Mouse (Mus musculus) NIH3T3 (cell line): ENCODE results near the gene Grpel1.

Experiments used
- DNase-seq: peaks from one replicate; pipeline ENCODE4 v3.0.0-alpha.2; 2012; ENCODE audit warnings: low read depth

Gene Grpel1

DNA sequence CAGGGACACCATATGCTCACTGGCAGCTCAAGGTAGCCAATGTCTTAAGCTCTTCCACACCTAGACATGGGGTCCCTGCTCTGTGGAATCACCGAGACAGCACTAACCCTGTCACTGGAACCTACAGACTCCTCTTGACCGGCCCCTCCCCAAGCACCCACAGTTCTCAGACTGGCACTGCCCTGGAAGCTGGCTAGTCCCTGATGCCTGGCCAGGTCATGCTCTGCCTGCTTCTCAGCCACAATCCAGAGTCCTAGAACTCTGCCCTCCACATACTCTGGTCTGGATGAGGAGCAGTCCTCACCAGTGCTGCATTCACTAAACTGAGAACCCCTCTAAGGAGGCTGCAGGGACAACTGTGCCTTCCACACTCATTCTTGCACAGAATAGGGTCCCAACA lies 46.2 kb downstream of the Grpel1 start:
- DNase-seq, result no peak

DNA sequence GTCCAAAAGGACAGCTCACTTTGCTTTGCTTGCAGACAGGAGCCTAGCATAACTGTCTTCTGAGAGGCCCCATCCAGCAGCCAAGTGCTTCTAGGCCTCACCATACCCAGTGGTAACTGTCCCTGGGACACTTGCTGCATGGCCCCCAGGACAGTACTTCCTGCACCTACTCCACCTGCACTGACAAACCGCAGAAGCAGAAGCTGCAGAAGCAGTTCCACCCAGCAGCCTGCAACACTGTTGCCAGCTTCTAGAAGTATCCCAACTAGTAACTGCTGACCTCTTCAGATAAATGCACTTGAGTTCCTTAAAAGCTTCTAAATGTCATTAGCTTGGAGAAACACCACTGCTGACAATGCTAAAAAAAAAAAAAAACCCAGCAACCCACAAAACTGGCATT lies 50.3 kb downstream of the Grpel1 start:
- DNase-seq, result no peak

DNA sequence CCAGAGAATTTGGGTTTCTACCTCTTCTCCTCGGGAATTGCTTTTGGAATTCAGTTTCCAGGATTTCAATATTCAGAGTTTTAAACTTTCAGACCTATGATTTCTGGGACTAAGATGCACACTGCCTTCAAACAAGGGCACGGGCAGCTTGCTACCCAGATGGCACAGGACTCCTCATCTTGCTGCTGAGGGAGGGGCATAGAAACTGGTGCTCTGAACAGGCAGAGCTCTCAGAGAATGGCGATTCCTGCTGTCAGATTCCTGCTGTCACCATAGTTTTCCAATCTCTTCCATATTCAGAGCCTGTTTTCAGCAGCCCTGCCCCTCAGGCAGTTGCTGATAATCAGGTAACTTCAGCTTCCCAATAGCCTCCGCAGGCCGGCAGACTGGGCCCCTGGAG lies 50.8 kb downstream of the Grpel1 start:
- no peak for DNase-seq

DNA sequence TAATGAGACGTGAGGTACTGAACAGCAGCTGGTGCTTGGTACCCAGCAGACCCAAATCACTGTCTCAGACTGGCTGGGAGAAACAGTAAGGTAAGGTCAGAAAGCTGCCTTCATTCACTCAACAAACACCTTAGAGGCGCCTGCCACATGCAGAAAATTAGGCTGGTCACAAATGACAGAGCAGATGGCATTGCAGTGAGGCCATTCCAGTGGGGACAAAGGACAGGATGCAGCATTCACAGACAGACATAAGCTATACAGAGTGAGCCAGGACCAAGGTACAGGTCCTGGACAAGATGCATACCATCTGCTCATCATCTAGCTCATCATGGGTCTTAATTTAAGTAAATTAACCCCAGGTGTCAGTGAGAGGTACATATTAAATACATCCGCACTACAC lies 52.8 kb downstream of the Grpel1 start:
- DNase-seq, result no peak

DNA sequence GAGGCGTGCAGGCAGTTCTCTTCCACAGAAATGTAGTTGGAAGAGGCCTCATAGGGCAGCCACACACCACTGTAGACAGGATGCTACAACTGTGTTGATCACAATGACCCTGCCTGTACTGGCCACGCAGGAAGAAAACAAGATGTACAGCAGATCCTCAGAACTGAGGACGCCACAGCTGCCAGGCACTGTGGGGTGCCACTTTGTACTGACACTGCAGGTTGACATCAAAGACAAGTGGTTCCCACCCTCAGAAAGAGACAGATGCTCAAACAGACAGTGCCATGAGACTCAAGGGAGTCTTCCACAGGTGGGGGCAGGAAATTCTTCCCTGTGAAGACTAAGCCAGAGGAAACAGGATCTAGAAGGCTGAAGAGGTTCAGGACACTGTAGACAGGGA lies 55.0 kb downstream of the Grpel1 start:
- DNase-seq, result no peak

DNA sequence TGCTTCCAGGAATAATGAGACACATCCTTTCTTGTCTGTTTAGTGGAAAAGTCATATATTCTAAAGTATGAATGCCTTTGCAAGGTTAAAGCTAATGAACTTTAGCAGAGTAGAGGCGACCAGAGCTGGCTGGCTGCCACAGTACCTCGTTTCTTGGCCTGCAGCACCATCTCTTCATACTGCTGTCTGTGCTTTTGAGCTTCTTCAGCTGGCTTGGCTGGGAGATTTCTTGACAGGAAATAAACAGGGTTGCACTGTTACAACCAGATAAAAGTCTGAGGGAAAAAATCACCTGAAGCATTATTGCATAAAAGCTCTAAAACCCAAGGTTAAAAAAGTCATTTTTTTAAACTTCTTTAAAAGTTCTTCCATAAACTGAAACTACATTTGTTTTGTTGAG lies 58.0 kb downstream of the Grpel1 start:
- no peak for DNase-seq

DNA sequence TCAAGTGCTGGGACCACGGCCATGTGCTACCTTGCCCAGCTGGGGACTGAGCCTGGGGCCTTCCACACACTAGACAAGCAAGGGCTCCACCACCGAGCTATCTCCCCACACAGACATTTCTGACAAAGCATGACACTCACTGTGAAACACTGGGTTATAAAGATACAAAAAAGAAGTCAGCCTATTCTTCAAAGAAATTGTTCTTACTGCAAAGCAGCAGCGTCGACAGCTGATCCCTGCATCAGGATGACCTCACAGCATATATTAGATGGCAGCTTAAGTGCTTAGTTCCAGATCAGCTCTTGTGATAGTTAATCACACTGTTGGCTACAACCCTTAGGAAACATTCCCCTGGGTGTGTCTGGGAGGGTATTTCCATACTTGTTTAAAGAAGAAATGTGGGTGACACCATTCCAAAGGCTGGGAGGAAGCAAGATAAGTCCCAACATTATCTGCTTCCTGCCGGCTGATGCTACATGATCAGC lies 58.5 kb downstream of the Grpel1 start:
- DNase-seq, result no peak
